Mouse (Mus musculus) MEL (cell line): Measurements from ENCODE around the gene Snapc4. TPM values are rescaled to one million over a fixed set of nuclear protein-coding genes. Genes with fewer than 3 reads are reported as not detected.
A peak's percentile ranks its signal among the peaks of the same experiment; 100 is the strongest.

ENCODE experiments used
- DNase-seq: peaks from one replicate; pipeline ENCODE4 v3.0.0; 2011; ENCODE audit warnings: low read depth, low spot score
- H3K27ac ChIP-seq: 2 replicates; pipeline ENCODE4 v1.5.1; 2012; ENCODE audit warnings: low read depth, mild to moderate bottlenecking, control low read depth, low read length, moderate library complexity; ENCODE audit not compliant: control insufficient read depth
- H3K27me3 ChIP-seq, 2 experiments: fragments of 150-350 bp in 1 of 2; sonication (generic) in 1 of 2; 2 replicates each; pipeline ENCODE4 v1.6.1; 2012; ENCODE audit warnings: low read length in 2 of 2, mild to moderate bottlenecking in 2 of 2, improper control_type of control experiment in 1 of 2, moderate library complexity in 1 of 2; ENCODE audit not compliant: insufficient read depth in 2 of 2, control insufficient read depth in 1 of 2
- H3K36me3 ChIP-seq, 2 experiments: 2 replicates each; pipeline ENCODE4 v1.6.1; 2012 to 2014; ENCODE audit warnings: low read length in 2 of 2, improper control_type of control experiment in 1 of 2, inconsistent platforms in 1 of 2, mild to moderate bottlenecking in 1 of 2; ENCODE audit not compliant: insufficient read depth in 2 of 2, control insufficient read depth in 1 of 2
- H3K4me1 ChIP-seq, 2 experiments: fragments of 150-350 bp in 1 of 2; sonication (generic) in 1 of 2; 2 replicates each; pipeline ENCODE4 v1.6.1; 2012; ENCODE audit warnings: low read length in 2 of 2, improper control_type of control experiment in 1 of 2, mild to moderate bottlenecking in 1 of 2; ENCODE audit not compliant: insufficient read depth in 2 of 2, control insufficient read depth in 1 of 2
- H3K4me3 ChIP-seq, 2 experiments: fragments of 150-350 bp in 1 of 2; sonication (generic) in 1 of 2; 2 replicates each; pipeline ENCODE4 v1.5.1; 2012; ENCODE audit warnings: low read depth in 2 of 2, low read length in 2 of 2, mild to moderate bottlenecking in 2 of 2, moderate library complexity in 2 of 2, control low read depth in 1 of 2, improper control_type of control experiment in 1 of 2; ENCODE audit not compliant: control insufficient read depth in 1 of 2, insufficient read depth in 1 of 2
- H3K79me2 ChIP-seq: 2 replicates; pipeline ENCODE4 v1.6.1; 2012; ENCODE audit warnings: mild to moderate bottlenecking, low read length, moderate library complexity; ENCODE audit not compliant: control insufficient read depth, poor library complexity, insufficient read depth
- H3K9ac ChIP-seq: 2 replicates; pipeline ENCODE4 v1.6.1; 2012; ENCODE audit warnings: low read depth, mild to moderate bottlenecking, control low read depth, low read length, moderate library complexity; ENCODE audit not compliant: control insufficient read depth, poor library complexity, severe bottlenecking
- H3K9me3 ChIP-seq: fragments of 150-350 bp; sonication (generic); replicated peaks from 2 replicates; pipeline ENCODE4 v1.6.1; 2012; ENCODE audit warnings: mild to moderate bottlenecking, low read length, improper control_type of control experiment, moderate library complexity; ENCODE audit not compliant: insufficient read depth
- CHD2 ChIP-seq: IDR thresholded peaks from 2 replicates; pipeline ENCODE4 v1.6.1; 2011; ENCODE audit warnings: low read length, improper control_type of control experiment
- E2F4 ChIP-seq: IDR thresholded peaks from 2 replicates; pipeline ENCODE4 v1.6.1; 2011; ENCODE audit warnings: low read depth, low read length, improper control_type of control experiment, borderline replicate concordance
- ELF1 ChIP-seq: IDR thresholded peaks from 2 replicates; pipeline ENCODE4 v1.6.1; 2014; ENCODE audit warnings: low read depth, mild to moderate bottlenecking, inconsistent platforms, low read length, improper control_type of control experiment, moderate library complexity
- EP300 ChIP-seq, 2 experiments: IDR thresholded peaks; 2 replicates each; pipeline ENCODE4 v1.6.1; 2011; ENCODE audit warnings: improper control_type of control experiment in 2 of 2, low read length in 2 of 2, low read depth in 1 of 2, mild to moderate bottlenecking in 1 of 2
- GABPA ChIP-seq: IDR thresholded peaks from 2 replicates; pipeline ENCODE4 v1.6.1; 2012; ENCODE audit warnings: low read depth, mild to moderate bottlenecking, inconsistent platforms, low read length, improper control_type of control experiment, moderate library complexity
- HCFC1 ChIP-seq: IDR thresholded peaks from 2 replicates; pipeline ENCODE4 v1.6.1; 2012; ENCODE audit warnings: low read depth, mild to moderate bottlenecking, inconsistent platforms, low read length, improper control_type of control experiment, moderate library complexity
- JUND ChIP-seq: IDR thresholded peaks from 2 replicates; pipeline ENCODE4 v1.6.1; 2011; ENCODE audit warnings: low read depth, mild to moderate bottlenecking, improper control_type of control experiment, low read length
- KAT2A ChIP-seq: conservative IDR thresholded peaks from 2 replicates; pipeline ENCODE4 v1.6.1; 2012; ENCODE audit warnings: low read depth, low read length, improper control_type of control experiment, inconsistent platforms
- MAFK ChIP-seq: IDR thresholded peaks from 2 replicates; pipeline ENCODE4 v1.6.1; 2011; ENCODE audit warnings: low read depth, mild to moderate bottlenecking, low read length, improper control_type of control experiment, borderline replicate concordance
- MAZ ChIP-seq: IDR thresholded peaks from 2 replicates; pipeline ENCODE4 v1.6.1; 2012; ENCODE audit warnings: low read depth, mild to moderate bottlenecking, inconsistent platforms, low read length, improper control_type of control experiment
- MXI1 ChIP-seq: IDR thresholded peaks from 2 replicates; pipeline ENCODE4 v1.6.1; 2011; ENCODE audit warnings: mild to moderate bottlenecking, low read depth, low read length, improper control_type of control experiment
- MYB ChIP-seq: IDR thresholded peaks from 2 replicates; pipeline ENCODE4 v1.6.1; 2011; ENCODE audit warnings: mild to moderate bottlenecking, low read depth, low read length, improper control_type of control experiment
- NELFE ChIP-seq: IDR thresholded peaks from 2 replicates; pipeline ENCODE4 v1.6.1; 2011; ENCODE audit warnings: low read depth, low read length, improper control_type of control experiment
- NRF1 ChIP-seq: IDR thresholded peaks from 2 replicates; pipeline ENCODE4 v1.6.1; 2014; ENCODE audit warnings: low read depth, mild to moderate bottlenecking, inconsistent platforms, low read length, improper control_type of control experiment, moderate library complexity; ENCODE audit not compliant: poor library complexity, insufficient read depth, severe bottlenecking
- POLR2AphosphoS2 ChIP-seq: IDR thresholded peaks from 2 replicates; pipeline ENCODE4 v1.6.1; 2011; ENCODE audit warnings: low read length, improper control_type of control experiment
- RCOR1 ChIP-seq: IDR thresholded peaks from 2 replicates; pipeline ENCODE4 v1.6.1; 2012; ENCODE audit warnings: low read depth, mild to moderate bottlenecking, inconsistent platforms, low read length, improper control_type of control experiment
- SMC3 ChIP-seq: IDR thresholded peaks from 2 replicates; pipeline ENCODE4 v1.6.1; 2011; ENCODE audit warnings: low read depth, low read length, improper control_type of control experiment
- ZC3H11A ChIP-seq: IDR thresholded peaks from 2 replicates; pipeline ENCODE4 v1.6.1; 2012; ENCODE audit warnings: low read depth, mild to moderate bottlenecking, inconsistent platforms, low read length, improper control_type of control experiment
- ZMIZ1 ChIP-seq: IDR thresholded peaks from 2 replicates; pipeline ENCODE4 v1.6.1; 2012; ENCODE audit warnings: low read depth, mild to moderate bottlenecking, inconsistent platforms, low read length, improper control_type of control experiment, moderate library complexity
- polyA plus RNA-seq, 2 experiments: library from polyadenylated mRNA; stranded (reverse) in 1 of 2; unstranded in 1 of 2; fragments of >175 nt in 1 of 2; fragments of >200 nt in 1 of 2; gene quantifications; 2 replicates each; pipeline versions ENCODE4 v1.2.1 to v1.2.4; 2012; ENCODE audit warnings: low replicate concordance in 2 of 2, low read depth in 1 of 2; ENCODE audit not compliant: insufficient read length in 2 of 2, insufficient read depth in 1 of 2, missing spikeins in 1 of 2
- total RNA-seq: library from RNA; depleted of rRNA; stranded (reverse); fragments of 300-350 nt; gene quantifications from 2 replicates; pipeline ENCODE4 v1.2.3, GENCODE M21; 2012

Gene Snapc4
- total and polyA plus RNA-seq, 3 experiments, result 49.3 to 57.6 TPM; not detected in 1

DNA sequence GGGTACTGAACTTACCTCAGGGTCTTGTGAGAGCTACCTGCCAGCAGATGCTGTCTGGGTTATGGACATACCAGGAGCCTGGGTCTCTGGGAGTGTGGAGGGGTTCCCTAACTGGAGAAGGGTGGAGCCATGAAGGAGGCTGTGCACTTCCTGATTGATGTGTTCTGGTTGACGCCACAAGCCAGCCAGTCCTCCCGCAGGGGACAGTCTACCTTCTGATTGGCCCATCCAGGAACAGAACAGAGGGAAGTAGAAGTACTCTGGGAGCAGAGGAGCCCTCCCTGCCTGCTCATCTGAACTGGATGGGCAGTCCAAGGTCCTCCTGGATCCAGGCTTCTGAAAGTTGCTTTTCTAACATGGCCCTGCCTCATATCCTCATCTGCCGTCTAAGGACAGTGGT is 19.7 kb downstream of the Snapc4 start, which contains the start of gene Card9:
Card9 (minus strand) TSS at position 147 of the 400 bp plus-strand sequence.
- Histone ChIP-seq H3K36me3 (peaks cover 0 to 2% of the 10 kb centered on the region in 2 experiments; a peak in 1 of 4 replicates), H3K4me1 (no peaks in the 10 kb centered on the region), H3K4me3 (no peak within 1 kb of the TSS), H3K9ac (no peak within 1 kb of the TSS), H3K79me2 (no peaks in the 10 kb centered on the region), H3K27ac (no peak within 1 kb of the TSS), H3K9me3 (no peaks in the 10 kb centered on the region), H3K27me3 (no peaks in the 10 kb centered on the region)
- peak; percentile 61 for DNase-seq
- TF ChIP-seq CHD2 (no peak), POLR2AphosphoS2 (no peak; the same call in 1 of the 2 replicates), ELF1 (peak; percentile 49), SMC3 (no peak), MYB (no peak), MAZ (no peak)

DNA sequence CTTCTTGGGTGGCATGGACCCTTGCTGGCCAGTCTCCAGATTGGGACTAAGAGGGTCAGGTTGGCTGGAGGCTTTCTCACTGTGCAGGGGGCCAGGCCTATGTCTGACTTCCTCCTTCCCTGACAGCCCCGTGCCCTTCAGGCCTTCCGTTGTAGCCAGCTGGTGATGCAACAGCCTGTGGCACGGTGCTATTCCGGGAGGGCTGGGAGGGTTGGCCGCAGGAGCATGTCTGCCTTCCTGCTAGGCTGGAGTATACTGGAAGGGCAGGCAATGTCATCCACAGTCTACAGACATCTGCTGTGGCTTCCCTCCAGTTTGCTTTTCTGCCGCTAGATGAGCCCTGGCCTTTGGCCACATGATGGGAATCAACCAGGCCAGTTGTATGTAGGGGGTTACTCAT is 20.5 kb downstream of the Snapc4 start:
- Histone ChIP-seq H3K9me3 (no peaks in the 10 kb centered on the region), H3K4me1 (no peaks in the 10 kb centered on the region), H3K9ac (no peak overlapping the region), H3K27ac (no peak overlapping the region), H3K27me3 (no peaks in the 10 kb centered on the region), H3K79me2 (no peaks in the 10 kb centered on the region), H3K4me3 (no peak overlapping the region), H3K36me3 (peaks cover 0 to under 1% of the 10 kb centered on the region in 2 experiments; a peak in 1 of 4 replicates)
- DNase-seq, result no peak
- no peak for TF ChIP-seq NELFE
- TF ChIP-seq MAFK, result no peak
- no peak for TF ChIP-seq GABPA
- TF ChIP-seq MXI1, result no peak
- no peak for TF ChIP-seq SMC3
- no peak for TF ChIP-seq RCOR1
- no peak for TF ChIP-seq EP300 (IDR thresholded peaks at IDR 0.05; ENCODE audit: low read depth in 1 of 2, low read length in 2 of 2)
- no peak for TF ChIP-seq NRF1
- TF ChIP-seq CHD2, result no peak
- TF ChIP-seq ZMIZ1, result no peak
- no peak for TF ChIP-seq KAT2A
- no peak for TF ChIP-seq E2F4
- no peak for TF ChIP-seq POLR2AphosphoS2
- no peak for TF ChIP-seq ZC3H11A
- TF ChIP-seq HCFC1, result no peak
- TF ChIP-seq JUND, result no peak
